Mouse (Mus musculus) brain, embryonic 14.5 days (tissue): Measurements from ENCODE around the gene Ugt1a6a.

ENCODE experiments used
- CTCF ChIP-seq: fragments of 200-500 bp; IDR thresholded peaks from 2 replicates; pipeline ENCODE4 v1.5.1; 2012; ENCODE audit warnings: inconsistent platforms, mild to moderate bottlenecking, moderate library complexity, borderline replicate concordance; ENCODE audit not compliant: insufficient read depth, insufficient read length; ENCODE audit errors: extremely low read depth
- POLR2A ChIP-seq: fragments of 200-500 bp; IDR thresholded peaks from 2 replicates; pipeline ENCODE4 v1.6.1; 2012; ENCODE audit warnings: mild to moderate bottlenecking, inconsistent platforms, borderline replicate concordance; ENCODE audit not compliant: poor library complexity, insufficient read depth, insufficient read length, severe bottlenecking; ENCODE audit errors: extremely low read depth

DNA sequence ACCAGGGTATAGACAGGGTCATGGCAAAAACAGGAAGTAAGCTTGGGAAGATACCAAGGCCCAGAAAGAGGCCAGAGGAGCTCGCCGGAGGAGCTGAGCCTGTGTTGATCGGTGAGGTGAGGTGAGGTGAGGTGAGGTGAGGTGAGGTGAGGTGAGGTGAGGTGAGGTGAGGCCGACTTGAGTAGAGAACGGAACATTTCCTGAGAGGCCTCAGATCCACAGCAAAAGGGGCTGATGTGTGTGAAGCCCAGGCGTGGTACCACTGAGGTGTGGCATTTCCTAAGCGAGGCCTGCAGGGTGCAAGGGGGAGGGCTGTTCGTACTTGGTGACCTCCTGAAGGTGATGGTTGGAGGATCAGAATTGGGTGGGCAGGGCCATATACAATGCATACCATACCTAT lies 118.5 kb downstream of the Ugt1a6a start:
- TF ChIP-seq POLR2A (no peak), CTCF (no peak)
